Mouse (Mus musculus) CH12.LX (cell line): Measurements from ENCODE around the gene Slc15a3.

ENCODE experiments used
- CHD2 ChIP-seq: IDR thresholded peaks from 2 replicates; pipeline ENCODE4 v1.6.1; 2011; ENCODE audit warnings: low read length, improper control_type of control experiment
- CTCF ChIP-seq, 2 experiments: IDR thresholded peaks in 1 of 2; conservative IDR thresholded peaks in 1 of 2; 2 replicates each; pipeline ENCODE4 v1.5.1; 2011 to 2012; ENCODE audit warnings: low read depth in 2 of 2, low read length in 2 of 2, improper control_type of control experiment in 1 of 2, inconsistent platforms in 1 of 2, mild to moderate bottlenecking in 1 of 2, moderate library complexity in 1 of 2
- JUND ChIP-seq: conservative IDR thresholded peaks from 2 replicates; pipeline ENCODE4 v1.6.1; 2011; ENCODE audit warnings: low read depth, low read length, improper control_type of control experiment
- KAT2A ChIP-seq: IDR thresholded peaks from 2 replicates; pipeline ENCODE4 v1.6.1; 2012; ENCODE audit warnings: low read length, improper control_type of control experiment, inconsistent platforms; ENCODE audit not compliant: insufficient replicate concordance
- MAFK ChIP-seq: IDR thresholded peaks from 2 replicates; pipeline ENCODE4 v1.6.1; 2011; ENCODE audit warnings: low read length, improper control_type of control experiment; ENCODE audit not compliant: insufficient replicate concordance
- MYC ChIP-seq: IDR thresholded peaks from 2 replicates; pipeline ENCODE4 v1.6.1; 2011; ENCODE audit warnings: low read depth, mild to moderate bottlenecking, improper control_type of control experiment, low read length
- POLR2A ChIP-seq: IDR thresholded peaks from 2 replicates; pipeline ENCODE4 v1.6.1; 2011; ENCODE audit warnings: low read depth, mild to moderate bottlenecking, improper control_type of control experiment, low read length
- RCOR1 ChIP-seq: conservative IDR thresholded peaks from 2 replicates; pipeline ENCODE4 v1.6.1; 2012; ENCODE audit warnings: low read depth, mild to moderate bottlenecking, inconsistent platforms, low read length, improper control_type of control experiment
- SIN3A ChIP-seq: IDR thresholded peaks from 2 replicates; pipeline ENCODE4 v1.6.1; 2012; ENCODE audit warnings: low read length, improper control_type of control experiment, inconsistent platforms
- SMC3 ChIP-seq: IDR thresholded peaks from 2 replicates; pipeline ENCODE4 v1.6.1; 2011; ENCODE audit warnings: low read depth, low read length, improper control_type of control experiment
- ZC3H11A ChIP-seq: IDR thresholded peaks from 2 replicates; pipeline ENCODE4 v1.6.1; 2012; ENCODE audit warnings: low read depth, mild to moderate bottlenecking, inconsistent platforms, low read length, improper control_type of control experiment

DNA sequence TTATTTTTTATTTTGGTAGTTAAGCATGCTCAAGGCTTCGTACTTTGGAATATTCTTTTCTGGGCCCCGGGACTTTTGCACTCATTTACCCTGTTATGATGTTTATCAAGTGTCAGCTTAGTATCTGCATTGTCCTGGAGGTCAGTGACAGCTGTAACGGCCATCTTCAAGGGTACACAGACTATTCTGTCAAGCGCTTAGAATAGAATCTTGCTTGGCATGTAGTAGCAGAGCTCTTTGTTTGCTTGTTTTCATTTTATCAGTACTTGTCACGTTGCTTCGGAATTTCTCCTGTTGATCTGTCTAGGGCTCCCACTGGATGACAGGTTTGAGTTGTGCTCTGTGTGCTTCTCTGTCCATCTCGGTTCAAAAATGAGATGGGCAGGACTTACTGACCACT, 57.3 kb downstream of the Slc15a3 start:
- TF ChIP-seq SMC3 (no peak), MAFK (no peak), KAT2A (no peak), CTCF (conservative IDR thresholded peaks at IDR 0.05 in 1 of 2, IDR thresholded peaks at IDR 0.05 in 1 of 2; ENCODE audit: low read depth in 2 of 2, low read length in 2 of 2) (no peak), JUND (no peak), MYC (no peak), CHD2 (no peak), SIN3A (no peak), RCOR1 (no peak), POLR2A (no peak), ZC3H11A (no peak)
